Mouse (Mus musculus) cerebellum, postnatal 4 days (tissue): ENCODE results near the gene Srxn1.

ENCODE experiments used
- DNase-seq, 2 experiments: peaks; one replicate each; pipeline ENCODE4 v3.0.0; 2022; ENCODE audit warnings: low spot score in 2 of 2, mixed read lengths in 1 of 2

Srxn1 gene

GRCm38 (mm10) chr2:152119228-152119865, 14.0 kb downstream of the Srxn1 start:
- no peak for DNase-seq

GRCm38 (mm10) chr2:152122896-152123295, 17.6 kb downstream of the Srxn1 start:
- no peak for DNase-seq

- DNase-seq = no peak
These were observed 23.3 kb downstream of the Srxn1 start for GRCm38 (mm10) chr2:152128597-152128996.

- DNase-seq = no peak
These were observed 24.5 kb downstream of the Srxn1 start for GRCm38 (mm10) chr2:152129778-152130177.

- no peak for DNase-seq
These were observed 26.7 kb downstream of the Srxn1 start for GRCm38 (mm10) chr2:152132016-152132415.

- DNase-seq = no peak
These were observed 27.4 kb downstream of the Srxn1 start for GRCm38 (mm10) chr2:152132691-152133090.

- peak in 1 of 2 experiments; percentile 17 for DNase-seq
These were observed 34.1 kb downstream of the Srxn1 start for GRCm38 (mm10) chr2:152139191-152139987.

- DNase-seq = no peak
These were observed 35.6 kb downstream of the Srxn1 start for GRCm38 (mm10) chr2:152140941-152141340.

- no peak for DNase-seq
These were observed 36.2 kb downstream of the Srxn1 start for GRCm38 (mm10) chr2:152141491-152141890.

GRCm38 (mm10) chr2:152142046-152142445, 36.7 kb downstream of the Srxn1 start:
- DNase-seq = no peak

GRCm38 (mm10) chr2:152142571-152142970, 37.3 kb downstream of the Srxn1 start:
- DNase-seq = no peak

- peak in 1 of 2 experiments; percentile 38 for DNase-seq
These were observed 38.2 kb downstream of the Srxn1 start, which contains the start of gene Tcf15 for GRCm38 (mm10) chr2:152143279-152144157. TSS of gene Tcf15 (plus strand) at chr2:152143561.

GRCm38 (mm10) chr2:152144158-152144450, 38.8 kb downstream of the Srxn1 start:
- DNase-seq = no peak

GRCm38 (mm10) chr2:152144501-152144900, 39.2 kb downstream of the Srxn1 start:
- no peak for DNase-seq

GRCm38 (mm10) chr2:152145711-152146110, 40.4 kb downstream of the Srxn1 start:
- DNase-seq = no peak

GRCm38 (mm10) chr2:152147079-152147478, 41.8 kb downstream of the Srxn1 start:
- DNase-seq = no peak

GRCm38 (mm10) chr2:152148675-152149074, 43.4 kb downstream of the Srxn1 start:
- no peak for DNase-seq

- DNase-seq = no peak
These were observed 44.6 kb downstream of the Srxn1 start for GRCm38 (mm10) chr2:152149891-152150290.

GRCm38 (mm10) chr2:152150373-152150772, 45.1 kb downstream of the Srxn1 start:
- no peak for DNase-seq

GRCm38 (mm10) chr2:152153361-152153760, 48.0 kb downstream of the Srxn1 start:
- DNase-seq = no peak

GRCm38 (mm10) chr2:152155414-152156208, 50.3 kb downstream of the Srxn1 start:
- DNase-seq = no peak
